Mouse (Mus musculus) myocyte (in vitro differentiated cells): ENCODE data around the gene Slco4a1. TPM values are rescaled to one million over a fixed set of nuclear protein-coding genes. Genes with fewer than 3 reads are reported as not detected.

Experiments
- H3K27me3 ChIP-seq: one replicate; pipeline ENCODE4 v1.6.1; 2011; ENCODE audit not compliant: control insufficient read depth, insufficient read depth, insufficient read length
- H3K36me3 ChIP-seq: one replicate; pipeline ENCODE4 v1.6.1; 2011; ENCODE audit not compliant: control insufficient read depth, insufficient read depth
- H3K4me2 ChIP-seq: one replicate; pipeline ENCODE4 v1.6.1; 2011; ENCODE audit warnings: low read depth, control low read depth
- H3K4me3 ChIP-seq: one replicate; pipeline ENCODE4 v1.5.1; 2011; ENCODE audit warnings: mild to moderate bottlenecking, control low read depth, moderate library complexity
- H3K79me2 ChIP-seq: one replicate; pipeline ENCODE4 v1.6.1; 2011; ENCODE audit not compliant: control insufficient read depth, insufficient read depth
- H3ac ChIP-seq: one replicate; pipeline ENCODE4 v1.6.1; 2011; ENCODE audit not compliant: control insufficient read depth, insufficient read length
- CEBPB ChIP-seq: IDR thresholded peaks from 2 replicates; pipeline ENCODE4 v1.6.1; 2011; ENCODE audit warnings: mild to moderate bottlenecking, moderate library complexity; ENCODE audit not compliant: poor library complexity, insufficient read depth, severe bottlenecking
- E2F4 ChIP-seq: IDR thresholded peaks from one replicate; pipeline ENCODE4 v1.6.1; 2011; ENCODE audit warnings: mild to moderate bottlenecking, control low read depth, moderate library complexity; ENCODE audit not compliant: insufficient read depth
- MAX ChIP-seq: IDR thresholded peaks from one replicate; pipeline ENCODE4 v1.6.1; 2011; ENCODE audit warnings: low read depth, mild to moderate bottlenecking, control low read depth
- MYOD1 ChIP-seq, 3 experiments: IDR thresholded peaks; one replicate each; pipeline ENCODE4 v1.6.1; 2011; ENCODE audit warnings: control low read depth in 2 of 3, low read depth in 2 of 3, mild to moderate bottlenecking in 2 of 3, moderate library complexity in 1 of 3; ENCODE audit not compliant: insufficient read length in 2 of 3, control insufficient read depth in 1 of 3
- MYOG ChIP-seq, 3 experiments: IDR thresholded peaks; one replicate each; pipeline ENCODE4 v1.6.1; 2011; ENCODE audit warnings: control low read depth in 2 of 3, low read depth in 2 of 3, mild to moderate bottlenecking in 2 of 3; ENCODE audit not compliant: insufficient read length in 2 of 3, control insufficient read depth in 1 of 3, insufficient read depth in 1 of 3
- POLR2A ChIP-seq: IDR thresholded peaks from one replicate; pipeline ENCODE4 v1.6.1; 2011; ENCODE audit warnings: low read depth, mild to moderate bottlenecking, control low read depth, moderate library complexity; ENCODE audit not compliant: insufficient read length
- POLR2AphosphoS2 ChIP-seq: IDR thresholded peaks from one replicate; pipeline ENCODE4 v1.6.1; 2011; ENCODE audit warnings: low read depth, control low read depth; ENCODE audit not compliant: insufficient read length
- REST ChIP-seq: IDR thresholded peaks from one replicate; pipeline ENCODE4 v1.6.1; 2011; ENCODE audit warnings: mild to moderate bottlenecking, control low read depth, moderate library complexity; ENCODE audit not compliant: insufficient read depth, insufficient read length
- SRF ChIP-seq: IDR thresholded peaks from one replicate; pipeline ENCODE4 v1.6.1; 2011; ENCODE audit warnings: low read depth; ENCODE audit not compliant: control insufficient read depth, insufficient read length
- TCF12 ChIP-seq: IDR thresholded peaks from one replicate; pipeline ENCODE4 v1.6.1; 2011; ENCODE audit warnings: mild to moderate bottlenecking, control low read depth; ENCODE audit not compliant: poor library complexity, insufficient read depth, severe bottlenecking
- TCF3 ChIP-seq: IDR thresholded peaks from one replicate; pipeline ENCODE4 v1.6.1; 2011; ENCODE audit warnings: low read depth, control low read depth; ENCODE audit not compliant: insufficient read length
- USF1 ChIP-seq: IDR thresholded peaks from one replicate; pipeline ENCODE4 v1.6.1; 2011; ENCODE audit warnings: low read depth, mild to moderate bottlenecking, control low read depth, moderate library complexity
- polyA plus RNA-seq: library from polyadenylated mRNA; unstranded; fragments of >200 nt; fragmentation: generic; extraction: Trizol; gene quantifications from one replicate; pipeline ENCODE4 v1.2.1, GENCODE M21; 2012; ENCODE audit warnings: missing spikeins

The Slco4a1 gene
- polyA plus RNA-seq, 1 experiment, result 0.18 TPM

DNA sequence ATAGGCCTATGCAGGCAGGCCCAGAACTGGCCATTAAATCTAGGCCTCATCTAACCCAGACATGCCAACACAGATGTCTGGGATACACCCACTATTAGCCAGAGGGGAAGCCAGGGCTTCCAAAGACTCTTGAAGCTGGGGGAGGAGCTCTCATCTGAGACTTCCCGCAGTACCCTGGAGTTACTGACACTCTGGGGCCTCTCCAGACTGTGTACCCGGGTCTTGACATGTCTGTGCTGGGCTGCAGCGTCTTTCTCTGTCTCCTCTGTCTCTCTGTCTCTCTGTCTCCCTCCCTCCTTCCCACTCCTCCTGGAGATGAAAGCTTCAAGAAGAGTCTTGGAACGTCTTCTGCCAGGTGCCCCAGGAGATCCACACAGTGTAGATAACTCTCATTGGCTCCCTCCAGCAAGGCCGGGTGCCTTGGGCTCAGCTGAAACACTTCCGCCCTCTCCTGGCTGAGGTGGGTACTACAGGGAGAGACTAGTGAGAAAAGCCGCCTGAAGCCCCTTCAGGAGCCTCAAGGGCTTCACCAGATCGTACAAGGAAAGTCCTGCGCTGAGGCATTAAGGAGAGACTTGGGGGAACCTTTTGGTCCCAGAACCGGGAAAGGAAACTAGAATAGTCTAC, 23.9 kb upstream of the Slco4a1 start:
- no peaks in the 10 kb centered on the region for H3K79me2 ChIP-seq
- H3ac ChIP-seq, result no peak overlapping the region
- H3K36me3 ChIP-seq, result no peaks in the 10 kb centered on the region
- H3K27me3 ChIP-seq, result peaks cover 12% of the 10 kb centered on the region
- no peak overlapping the region for H3K4me2 ChIP-seq
- TF ChIP-seq SRF (no peak), POLR2AphosphoS2 (no peak), REST (no peak), CEBPB (no peak), MYOD1 (IDR thresholded peaks at IDR 0.05; ENCODE audit: control insufficient read depth in 1 of 3, insufficient read length in 2 of 3, low read depth in 2 of 3) (no peak), TCF12 (no peak), USF1 (no peak)
- H3K4me3 ChIP-seq, result no peak overlapping the region

DNA sequence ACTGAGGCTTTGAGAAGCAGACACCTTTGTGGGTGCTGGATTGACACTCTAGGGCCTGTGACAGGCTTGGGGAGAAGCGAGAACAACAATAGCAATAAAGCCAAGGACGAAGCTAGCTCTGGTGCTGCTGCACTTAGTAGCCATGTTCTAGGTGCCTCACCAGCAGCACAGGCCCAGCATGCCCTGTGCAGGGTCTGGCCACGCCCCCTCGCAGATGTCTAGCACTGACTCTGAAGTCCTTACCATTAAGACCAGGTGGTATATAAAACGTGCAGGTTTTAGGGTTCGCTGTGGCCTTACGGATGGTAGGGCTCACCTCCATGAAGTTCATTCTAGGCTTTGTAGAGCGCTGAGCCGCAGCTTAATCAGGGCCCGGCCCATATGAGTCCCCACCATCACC, 23.3 kb upstream of the Slco4a1 start:
- Histone ChIP-seq H3K27me3 (peaks cover 6% of the 10 kb centered on the region), H3K4me3 (no peak overlapping the region), H3K79me2 (no peaks in the 10 kb centered on the region), H3K36me3 (no peaks in the 10 kb centered on the region), H3ac (no peak overlapping the region), H3K4me2 (no peak overlapping the region)
- no peak for TF ChIP-seq MYOG (IDR thresholded peaks at IDR 0.05; ENCODE audit: control insufficient read depth in 1 of 3, insufficient read depth in 1 of 3, insufficient read length in 2 of 3, low read depth in 2 of 3)
- TF ChIP-seq E2F4, result no peak
- no peak for TF ChIP-seq TCF3
- TF ChIP-seq SRF, result no peak
- no peak for TF ChIP-seq MAX
- no peak for TF ChIP-seq USF1
- TF ChIP-seq MYOD1 (IDR thresholded peaks at IDR 0.05; ENCODE audit: control insufficient read depth in 1 of 3, insufficient read length in 2 of 3, low read depth in 2 of 3), result no peak
- TF ChIP-seq REST, result no peak

DNA sequence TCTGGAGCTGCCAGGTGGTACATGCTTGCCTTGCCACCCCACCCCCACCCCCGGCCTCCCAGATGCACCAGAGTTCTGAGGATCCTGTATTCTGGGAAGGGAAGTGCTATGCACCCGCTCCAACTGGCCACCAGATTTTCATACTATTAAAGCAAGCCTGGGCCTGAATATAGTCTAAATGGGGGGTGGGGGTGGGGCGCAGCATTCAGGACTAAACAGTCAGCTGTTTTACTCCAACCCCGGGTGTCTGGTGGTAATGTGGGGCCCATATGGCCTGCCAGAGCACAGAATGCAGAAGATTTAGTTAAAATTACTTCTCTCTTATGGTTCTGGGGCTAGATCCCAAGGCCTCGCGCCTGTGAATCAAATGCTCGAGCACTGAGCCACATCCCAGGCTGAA, 22.7 kb upstream of the Slco4a1 start:
- Histone ChIP-seq H3ac (no peak overlapping the region), H3K4me2 (no peak overlapping the region), H3K36me3 (no peaks in the 10 kb centered on the region), H3K79me2 (no peaks in the 10 kb centered on the region), H3K4me3 (no peak overlapping the region), H3K27me3 (peaks cover 4% of the 10 kb centered on the region)
- TF ChIP-seq SRF, result no peak
- no peak for TF ChIP-seq TCF3
- no peak for TF ChIP-seq E2F4
- TF ChIP-seq MYOD1 (IDR thresholded peaks at IDR 0.05; ENCODE audit: control insufficient read depth in 1 of 3, insufficient read length in 2 of 3, low read depth in 2 of 3), result no peak
- no peak for TF ChIP-seq POLR2A
- no peak for TF ChIP-seq USF1
- no peak for TF ChIP-seq CEBPB
- TF ChIP-seq TCF12, result no peak
- no peak for TF ChIP-seq REST
- TF ChIP-seq MAX, result no peak
- no peak for TF ChIP-seq POLR2AphosphoS2
- no peak for TF ChIP-seq MYOG (IDR thresholded peaks at IDR 0.05; ENCODE audit: control insufficient read depth in 1 of 3, insufficient read depth in 1 of 3, insufficient read length in 2 of 3, low read depth in 2 of 3)

DNA sequence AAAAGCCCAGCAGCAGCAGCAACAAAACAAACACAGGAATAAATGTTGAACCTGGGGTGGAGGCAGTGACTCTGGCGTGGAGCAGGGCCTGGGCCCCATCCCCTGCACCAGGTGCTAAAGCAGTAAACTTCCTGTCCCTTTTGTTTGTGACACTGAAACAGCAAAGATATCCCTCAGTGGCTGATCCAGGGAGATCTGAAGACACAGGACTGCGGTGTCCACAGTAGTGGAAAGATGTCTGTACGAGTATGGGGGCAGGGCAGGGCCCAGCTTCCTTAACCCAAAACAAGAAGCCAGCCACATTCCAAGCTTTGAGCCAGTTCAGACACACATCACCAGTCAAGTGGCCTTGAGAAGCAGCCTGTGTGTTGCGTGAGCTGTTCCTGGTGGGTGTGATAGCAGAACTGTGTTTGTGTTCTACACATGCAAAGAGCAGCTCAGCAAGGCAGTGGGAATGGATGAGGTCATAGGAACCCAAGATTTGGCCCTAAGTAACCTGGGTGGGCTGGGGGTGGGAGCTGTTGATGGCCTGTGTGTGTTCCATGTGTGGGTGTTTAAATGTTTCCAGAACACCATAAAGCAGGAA, 20.6 kb upstream of the Slco4a1 start:
- no peaks in the 10 kb centered on the region for H3K79me2 ChIP-seq
- TF ChIP-seq SRF (no peak), TCF3 (no peak), USF1 (no peak), MAX (no peak), MYOG (IDR thresholded peaks at IDR 0.05; ENCODE audit: control insufficient read depth in 1 of 3, insufficient read depth in 1 of 3, insufficient read length in 2 of 3, low read depth in 2 of 3) (no peak)
- no peak overlapping the region for H3K4me2 ChIP-seq
- H3K4me3 ChIP-seq, result no peak overlapping the region
- H3K27me3 ChIP-seq, result no peaks in the 10 kb centered on the region
- H3K36me3 ChIP-seq, result no peaks in the 10 kb centered on the region
- no peak overlapping the region for H3ac ChIP-seq

DNA sequence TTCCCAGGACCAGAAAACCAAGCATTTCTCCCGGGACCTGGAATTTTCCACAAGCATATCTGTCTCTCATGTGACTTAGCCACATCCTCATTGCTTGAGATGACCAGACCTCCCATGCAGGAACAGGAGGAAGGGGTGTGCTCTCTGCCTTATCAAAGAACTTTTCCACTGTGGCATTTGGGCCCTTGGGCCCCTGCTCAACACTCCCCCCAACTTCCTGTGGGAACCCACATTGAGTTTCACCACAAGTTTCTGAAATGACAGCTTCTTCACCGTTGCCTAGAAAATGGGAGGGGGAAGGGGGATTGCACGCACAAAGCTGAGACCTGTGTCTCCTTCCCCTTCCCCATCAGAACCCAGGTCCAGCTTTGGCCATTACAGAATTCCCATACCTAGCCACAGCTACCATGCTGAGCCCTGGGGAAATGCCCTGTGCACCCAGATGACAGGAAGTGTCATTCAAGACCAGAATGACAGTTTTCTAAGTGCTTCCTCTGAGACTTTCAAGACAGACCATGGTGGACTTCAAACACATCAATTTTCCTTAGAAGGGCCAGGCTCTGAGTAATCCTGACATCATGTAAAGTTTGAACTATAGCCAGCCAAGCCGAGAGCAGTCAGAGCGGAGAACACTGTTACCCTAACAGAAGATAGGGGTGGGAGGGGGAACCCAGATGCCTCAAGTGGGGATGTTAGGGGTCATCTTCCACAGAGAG, 18.7 kb upstream of the Slco4a1 start:
- Histone ChIP-seq H3K27me3 (peaks cover 6% of the 10 kb centered on the region), H3K4me3 (no peak overlapping the region), H3K79me2 (no peaks in the 10 kb centered on the region), H3K4me2 (peak overlapping the region; percentile 24), H3K36me3 (no peaks in the 10 kb centered on the region), H3ac (no peak overlapping the region)
- TF ChIP-seq E2F4, result no peak
